Mouse (Mus musculus): ENCODE measurements around the gene Lmnb2. TPM values are rescaled to one million over a fixed set of nuclear protein-coding genes. Genes with fewer than 3 reads are reported as not detected.
A peak's percentile ranks its signal among the peaks of the same experiment; 100 is the strongest.

Lmnb2 gene
- polyA plus RNA-seq, 1 experiment from 2014 or later = 85.4 TPM

DNA sequence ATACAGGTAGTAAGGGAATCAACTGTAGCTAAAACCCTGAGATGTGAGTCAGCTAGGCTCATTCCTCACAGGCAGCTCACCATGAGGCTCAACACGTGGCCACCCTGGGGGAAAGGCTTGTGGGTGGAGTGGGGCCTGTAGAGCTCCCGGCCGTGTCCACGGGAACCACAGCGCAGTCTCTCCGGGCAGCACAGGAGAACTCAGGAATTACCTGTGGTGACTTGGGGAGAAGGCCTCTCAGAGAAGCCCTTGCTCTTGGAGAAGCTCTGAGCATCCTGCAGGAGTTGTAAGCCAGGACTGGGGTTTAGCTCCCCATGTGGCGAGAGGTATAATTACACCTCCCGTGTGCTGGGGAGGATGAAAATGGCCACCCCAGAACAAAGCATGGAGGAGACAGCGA is 37.5 kb upstream of the Lmnb2 start:
- H3K27ac ChIP-seq = peak overlapping the region; percentile 79
- H3K9me3 ChIP-seq (replicated peaks) = no peaks in the 10 kb centered on the region
- peaks cover 12% of the 10 kb centered on the region for H3K4me1 ChIP-seq
- DNase-seq (ENCODE audit: low spot score) = peak; percentile 70
- 30% methylated on average over 9 of the region's 9 CpGs for WGBS
- peaks cover 12% of the 10 kb centered on the region; the same call in 1 of the 2 replicates for H3K27me3 ChIP-seq (ENCODE audit: low read depth, poor library complexity, severe bottlenecking)
- no peak overlapping the region for H3K4me3 ChIP-seq
- H3K36me3 ChIP-seq = no peaks in the 10 kb centered on the region

DNA sequence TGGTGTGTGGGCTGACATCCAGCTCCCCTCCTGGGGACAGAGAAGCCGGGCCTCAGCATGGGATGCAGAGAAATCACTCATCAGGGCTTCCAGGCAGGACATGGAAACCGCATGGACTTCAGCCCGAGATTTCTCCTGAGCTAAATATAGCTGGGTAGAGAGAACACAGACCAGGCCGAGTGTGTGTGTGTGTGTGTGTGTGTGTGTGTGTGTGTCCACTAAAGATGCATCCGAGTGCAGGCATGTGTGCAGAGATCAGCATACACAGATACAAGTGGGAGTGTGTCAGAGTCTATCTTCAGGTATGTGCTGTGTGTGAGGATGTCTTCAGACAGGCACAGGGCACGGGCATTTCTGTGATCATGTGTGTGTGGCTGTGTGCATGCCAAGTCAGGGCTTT is 36.8 kb upstream of the Lmnb2 start:
- Histone ChIP-seq H3K4me1 (peaks cover 8% of the 10 kb centered on the region), H3K9me3 (replicated peaks) (no peaks in the 10 kb centered on the region), H3K27me3 (ENCODE audit: low read depth, poor library complexity, severe bottlenecking) (peaks cover 16% of the 10 kb centered on the region; the same call in 1 of the 2 replicates), H3K36me3 (no peaks in the 10 kb centered on the region), H3K27ac (no peak overlapping the region), H3K4me3 (no peak overlapping the region)
- DNase-seq (ENCODE audit: low spot score) = no peak
- whole genome bisulfite sequencing = 86% methylated on average over 6 of the region's 6 CpGs

DNA sequence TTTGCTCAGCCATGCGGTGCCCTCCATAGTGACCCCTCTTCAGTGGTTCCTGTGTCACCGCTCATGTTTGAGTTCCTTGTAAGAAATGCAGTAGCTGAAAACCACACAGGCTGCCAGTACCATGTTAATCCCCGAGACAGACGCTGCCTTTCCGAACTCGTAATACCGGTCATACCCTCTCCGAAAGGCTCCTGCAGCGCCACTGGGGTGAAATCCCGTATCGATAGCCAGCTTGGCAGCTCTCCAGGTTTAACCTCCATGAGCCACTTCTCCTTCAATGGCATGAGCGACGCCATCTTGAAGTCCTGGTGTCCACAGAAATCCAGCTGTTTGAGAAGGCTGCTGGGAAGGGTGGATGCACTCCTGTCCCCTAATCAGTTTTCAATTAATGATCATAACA is 36.4 kb upstream of the Lmnb2 start:
- H3K9me3 ChIP-seq (replicated peaks) = no peaks in the 10 kb centered on the region
- no peak overlapping the region for H3K4me3 ChIP-seq
- WGBS = 92% methylated on average over 13 of the region's 13 CpGs
- peaks cover 8% of the 10 kb centered on the region for H3K4me1 ChIP-seq
- H3K27ac ChIP-seq = no peak overlapping the region
- peaks cover 20% of the 10 kb centered on the region; the same call in 1 of the 2 replicates for H3K27me3 ChIP-seq (ENCODE audit: low read depth, poor library complexity, severe bottlenecking)
- DNase-seq (ENCODE audit: low spot score) = no peak
- H3K36me3 ChIP-seq = no peaks in the 10 kb centered on the region

DNA sequence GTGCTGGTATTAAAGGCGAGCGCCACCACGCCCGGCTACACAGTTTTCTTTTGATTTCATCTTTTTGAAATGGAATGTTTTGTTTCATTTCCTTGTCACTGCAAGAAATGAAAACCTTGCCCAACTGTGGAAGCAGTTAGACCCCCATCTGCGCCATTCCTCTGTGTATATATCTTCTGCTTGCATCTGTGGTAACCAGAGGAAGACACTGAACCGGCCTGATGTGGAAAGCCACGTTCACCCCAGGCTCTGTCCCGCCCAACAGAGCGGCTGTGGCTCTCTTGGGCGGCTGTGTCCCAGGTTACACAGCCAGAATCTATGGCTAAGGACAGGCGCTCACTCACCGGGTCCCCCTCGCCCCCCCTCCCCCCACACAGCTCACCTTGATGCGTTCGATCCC is 34.4 kb upstream of the Lmnb2 start:
- Histone ChIP-seq H3K4me1 (peaks cover 18% of the 10 kb centered on the region), H3K9me3 (replicated peaks) (no peaks in the 10 kb centered on the region), H3K36me3 (no peaks in the 10 kb centered on the region), H3K4me3 (no peak overlapping the region), H3K27ac (no peak overlapping the region), H3K27me3 (ENCODE audit: low read depth, poor library complexity, severe bottlenecking) (peaks cover 21% of the 10 kb centered on the region; the same call in 1 of the 2 replicates)
- no peak for DNase-seq (ENCODE audit: low spot score)
- WGBS = 79% methylated on average over 15 of the region's 15 CpGs

- Histone ChIP-seq H3K4me1 (peaks cover 18% of the 10 kb centered on the region), H3K27me3 (ENCODE audit: low read depth, poor library complexity, severe bottlenecking) (peaks cover 21% of the 10 kb centered on the region; the same call in 1 of the 2 replicates), H3K9me3 (replicated peaks) (no peaks in the 10 kb centered on the region), H3K27ac (no peak overlapping the region), H3K36me3 (no peaks in the 10 kb centered on the region), H3K4me3 (no peak overlapping the region)
- DNase-seq (ENCODE audit: low spot score) = no peak
- 80% methylated on average over 10 of the region's 10 CpGs for WGBS
These were observed 33.8 kb upstream of the Lmnb2 start for GRCm38 (mm10) chr10:80951761-80952390.

DNA sequence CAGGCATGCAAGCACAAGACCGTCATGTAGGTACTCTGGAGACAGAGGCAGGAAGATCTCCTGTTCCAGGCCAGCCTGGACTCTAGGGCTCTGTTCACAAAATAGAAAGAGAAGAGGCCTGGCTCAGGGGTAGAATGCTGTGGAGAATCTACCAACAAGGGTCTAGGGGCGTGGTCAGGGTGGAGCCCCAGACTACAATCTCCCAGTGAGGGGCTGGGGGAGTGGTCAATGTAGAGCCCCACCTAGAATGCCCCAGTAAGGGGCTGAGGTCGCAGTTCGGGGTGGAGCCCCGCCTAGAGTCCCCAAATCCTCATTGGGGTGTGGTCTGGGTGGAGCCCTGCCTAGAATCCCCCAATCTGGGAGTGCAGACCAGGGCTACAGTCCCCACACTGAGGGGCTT is 32.3 kb upstream of the Lmnb2 start:
- Histone ChIP-seq H3K27ac (peak overlapping the region; percentile 19; the same call in 1 of the 2 replicates), H3K4me1 (peaks cover 12% of the 10 kb centered on the region)
- no peak for DNase-seq (ENCODE audit: low spot score)

GRCm38 (mm10) chr10:80949081-80949480 is 31.0 kb upstream of the Lmnb2 start:
- H3K4me1 ChIP-seq = peaks cover 10% of the 10 kb centered on the region
- H3K27ac ChIP-seq = 0 out of 2 replicates have a peak overlapping the region, but pooled peaks have one; percentile 21
- no peak overlapping the region for H3K4me3 ChIP-seq
- no peaks in the 10 kb centered on the region for H3K9me3 ChIP-seq (replicated peaks)
- 77% methylated on average over 3 of the region's 3 CpGs for WGBS
- DNase-seq (ENCODE audit: low spot score) = no peak
- H3K36me3 ChIP-seq = no peaks in the 10 kb centered on the region
- H3K27me3 ChIP-seq (ENCODE audit: low read depth, poor library complexity, severe bottlenecking) = peaks cover 21% of the 10 kb centered on the region; the same call in 1 of the 2 replicates

More for the DNA sequence above, 32.3 kb upstream of the Lmnb2 start:
- no peaks in the 10 kb centered on the region for H3K9me3 ChIP-seq (replicated peaks)
- no peaks in the 10 kb centered on the region for H3K36me3 ChIP-seq
- H3K27me3 ChIP-seq (ENCODE audit: low read depth, poor library complexity, severe bottlenecking) = peaks cover 21% of the 10 kb centered on the region; the same call in 1 of the 2 replicates
- 22% methylated on average over 5 of the region's 5 CpGs for WGBS
- H3K4me3 ChIP-seq = no peak overlapping the region

- H3K4me1 ChIP-seq = peaks cover 10% of the 10 kb centered on the region
These were observed 30.5 kb upstream of the Lmnb2 start for GRCm38 (mm10) chr10:80948570-80948969.

GRCm38 (mm10) chr10:80947802-80948201 is 29.8 kb upstream of the Lmnb2 start:
- no peaks in the 10 kb centered on the region for H3K9me3 ChIP-seq (replicated peaks)
- H3K36me3 ChIP-seq = no peaks in the 10 kb centered on the region
- H3K27me3 ChIP-seq (ENCODE audit: low read depth, poor library complexity, severe bottlenecking) = peaks cover 17% of the 10 kb centered on the region; the same call in 1 of the 2 replicates
- H3K4me1 ChIP-seq = peaks cover 15% of the 10 kb centered on the region
- WGBS = 71% methylated on average over 2 of the region's 2 CpGs
- H3K4me3 ChIP-seq = no peak overlapping the region
- H3K27ac ChIP-seq = no peak overlapping the region
- no peak for DNase-seq (ENCODE audit: low spot score)

More at GRCm38 (mm10) chr10:80948570-80948969, 30.5 kb upstream of the Lmnb2 start:
- Histone ChIP-seq H3K27me3 (ENCODE audit: low read depth, poor library complexity, severe bottlenecking) (peaks cover 21% of the 10 kb centered on the region; the same call in 1 of the 2 replicates), H3K4me3 (no peak overlapping the region), H3K36me3 (no peaks in the 10 kb centered on the region), H3K9me3 (replicated peaks) (no peaks in the 10 kb centered on the region), H3K27ac (0 out of 2 replicates have a peak overlapping the region, but pooled peaks have one; percentile 21)
- 45% methylated on average over 6 of the region's 6 CpGs for WGBS
- no peak for DNase-seq (ENCODE audit: low spot score)

- Histone ChIP-seq H3K27ac (0 out of 2 replicates have a peak overlapping the region, but pooled peaks have one; percentile 22), H3K4me1 (peaks cover 17% of the 10 kb centered on the region), H3K27me3 (ENCODE audit: low read depth, poor library complexity, severe bottlenecking) (peaks cover 15% of the 10 kb centered on the region; the same call in 1 of the 2 replicates), H3K9me3 (replicated peaks) (no peaks in the 10 kb centered on the region), H3K36me3 (no peaks in the 10 kb centered on the region), H3K4me3 (no peak overlapping the region)
- no peak for DNase-seq (ENCODE audit: low spot score)
- WGBS = 66% methylated on average over 14 of the region's 14 CpGs
These were observed 28.8 kb upstream of the Lmnb2 start for GRCm38 (mm10) chr10:80946684-80947437.

- DNase-seq (ENCODE audit: low spot score) = no peak
- H3K4me1 ChIP-seq = peaks cover 39% of the 10 kb centered on the region
- no peak overlapping the region for H3K27ac ChIP-seq
- H3K27me3 ChIP-seq (ENCODE audit: low read depth, poor library complexity, severe bottlenecking) = peaks cover under 1% of the 10 kb centered on the region; the same call in 1 of the 2 replicates
- H3K9me3 ChIP-seq (replicated peaks) = no peaks in the 10 kb centered on the region
- H3K36me3 ChIP-seq = no peaks in the 10 kb centered on the region
- WGBS = 88% methylated on average over 5 of the region's 5 CpGs
- H3K4me3 ChIP-seq = no peak overlapping the region
These were observed 26.2 kb upstream of the Lmnb2 start for GRCm38 (mm10) chr10:80944231-80944630.

- no peak overlapping the region for H3K4me3 ChIP-seq
- peaks cover 6% of the 10 kb centered on the region for H3K27me3 ChIP-seq (ENCODE audit: low read depth, poor library complexity, severe bottlenecking)
- WGBS = 88% methylated on average over 9 of the region's 9 CpGs
- peaks cover 41% of the 10 kb centered on the region for H3K4me1 ChIP-seq
- no peak overlapping the region for H3K27ac ChIP-seq
- no peak for DNase-seq (ENCODE audit: low spot score)
- H3K9me3 ChIP-seq (replicated peaks) = no peaks in the 10 kb centered on the region
- H3K36me3 ChIP-seq = no peaks in the 10 kb centered on the region
These were observed 25.7 kb upstream of the Lmnb2 start for GRCm38 (mm10) chr10:80943701-80944100.

GRCm38 (mm10) chr10:80942919-80943318 is 24.9 kb upstream of the Lmnb2 start:
- WGBS = 54% methylated on average over 8 of the region's 8 CpGs
- DNase-seq (ENCODE audit: low spot score) = no peak
- Histone ChIP-seq H3K27me3 (ENCODE audit: low read depth, poor library complexity, severe bottlenecking) (peaks cover 14% of the 10 kb centered on the region), H3K27ac (no peak overlapping the region), H3K4me3 (no peak overlapping the region), H3K4me1 (peaks cover 41% of the 10 kb centered on the region), H3K9me3 (replicated peaks) (no peaks in the 10 kb centered on the region), H3K36me3 (no peaks in the 10 kb centered on the region)
